Mouse (Mus musculus) bone marrow, adult 2 months (tissue): ENCODE results near the gene Rgs4. TPM values are rescaled to one million over a fixed set of nuclear protein-coding genes. Genes with fewer than 3 reads are reported as not detected.

Experiments
- H3K27ac ChIP-seq: fragments of 200-500 bp; 2 replicates; pipeline ENCODE4 v1.5.1; 2012; ENCODE audit warnings: low read depth, mild to moderate bottlenecking, control low read depth, inconsistent platforms, low read length; ENCODE audit not compliant: control insufficient read depth, poor library complexity, insufficient read depth
- H3K4me1 ChIP-seq: fragments of 200-500 bp; 2 replicates; pipeline ENCODE4 v1.6.1; 2011; ENCODE audit warnings: low read length; ENCODE audit not compliant: control insufficient read depth, insufficient read depth
- H3K4me3 ChIP-seq: fragments of 200-500 bp; replicated peaks from 2 replicates; pipeline ENCODE3; 2011; ENCODE audit warnings: mild to moderate bottlenecking, low read depth, low read length, control low read depth; ENCODE audit not compliant: control insufficient read depth
- CTCF ChIP-seq: fragments of 200-500 bp; IDR thresholded peaks from 2 replicates; pipeline ENCODE4 v1.5.1; 2011; ENCODE audit warnings: low read length, control low read depth; ENCODE audit not compliant: control insufficient read depth, insufficient read depth
- POLR2A ChIP-seq: fragments of 200-500 bp; IDR thresholded peaks from 2 replicates; pipeline ENCODE4 v1.6.1; 2011; ENCODE audit warnings: low read depth, mild to moderate bottlenecking, control low read depth, low read length, borderline replicate concordance; ENCODE audit not compliant: control insufficient read depth
- WGBS: fragments of 180-500 bp; shearing (Covaris S2); methylation state at CpG from one replicate; pipeline ENCODE4 v1.1.7; 2018; 5-methylcytosine and 5-hydroxymethylcytosine counted together
- polyA plus RNA-seq: library from polyadenylated mRNA; stranded (reverse); fragments of >200 nt; gene quantifications from 2 replicates; pipeline ENCODE4 v1.2.4, GENCODE M21; 2011; ENCODE audit warnings: low replicate concordance; ENCODE audit not compliant: missing spikeins, insufficient read depth, insufficient read length

Rgs4 gene
- polyA plus RNA-seq, 1 experiment, result 2.3 TPM

GRCm38 (mm10) chr1:169699184-169699583 is 48.3 kb downstream of the Rgs4 start:
- Histone ChIP-seq H3K4me1 (no peaks in the 10 kb centered on the region), H3K4me3 (no peak overlapping the region), H3K27ac (no peak overlapping the region)
- TF ChIP-seq CTCF, result no peak
- TF ChIP-seq POLR2A, result no peak
- 79% methylated on average over 2 of the region's 2 CpGs for WGBS

GRCm38 (mm10) chr1:169697236-169697635 is 50.2 kb downstream of the Rgs4 start:
- TF ChIP-seq CTCF (no peak), POLR2A (no peak)
- H3K4me3 ChIP-seq, result no peak overlapping the region
- WGBS, result 70% methylated on average over 4 of the region's 4 CpGs
- no peak overlapping the region for H3K27ac ChIP-seq
- no peaks in the 10 kb centered on the region for H3K4me1 ChIP-seq

- Histone ChIP-seq H3K4me1 (no peaks in the 10 kb centered on the region), H3K4me3 (no peak overlapping the region), H3K27ac (no peak overlapping the region)
- no peak for TF ChIP-seq POLR2A
- TF ChIP-seq CTCF, result no peak
- 78% methylated on average over 3 of the region's 3 CpGs for WGBS
These were observed 52.1 kb downstream of the Rgs4 start for GRCm38 (mm10) chr1:169695356-169695755.

GRCm38 (mm10) chr1:169693537-169693936 is 53.9 kb downstream of the Rgs4 start:
- H3K4me3 ChIP-seq, result no peak overlapping the region
- H3K27ac ChIP-seq, result no peak overlapping the region
- H3K4me1 ChIP-seq, result no peaks in the 10 kb centered on the region
- TF ChIP-seq CTCF, result no peak
- TF ChIP-seq POLR2A, result no peak
- WGBS, result 63% methylated on average over 3 of the region's 3 CpGs

- H3K4me3 ChIP-seq, result no peak overlapping the region
- WGBS, result 79% methylated on average over 2 of the region's 2 CpGs
- H3K27ac ChIP-seq, result no peak overlapping the region
- H3K4me1 ChIP-seq, result no peaks in the 10 kb centered on the region
- TF ChIP-seq CTCF (no peak), POLR2A (no peak)
These were observed 54.4 kb downstream of the Rgs4 start for GRCm38 (mm10) chr1:169693040-169693439.

Other genes with a start within 250 kb of the Rgs4 start
- gene Nuf2, start 216.2 kb downstream of the Rgs4 start, polyA plus RNA-seq, result 47.6 and 55.6 TPM in 2 replicates
- gene Rgs5, start 92.1 kb downstream of the Rgs4 start, polyA plus RNA-seq, result 5.5 TPM in 2 replicates
- gene Ccdc190, start 181.0 kb upstream of the Rgs4 start, polyA plus RNA-seq, result not detected in 2 replicates
- 1.0 and 1.1 TPM in 2 replicates for gene Hsd17b7, start 221.6 kb upstream of the Rgs4 start, polyA plus RNA-seq